Mouse (Mus musculus): ENCODE data around the gene Zbtb20. TPM values are rescaled to one million over a fixed set of nuclear protein-coding genes. Genes with fewer than 3 reads are reported as not detected.

Gene Zbtb20
- polyA plus RNA-seq, 1 experiment from 2014 or later = 6.6 TPM

- H3K4me2 ChIP-seq = no peak overlapping the region
- 57% methylated on average over 9 of the region's 9 CpGs for WGBS
- no peaks in the 10 kb centered on the region for H3K36me3 ChIP-seq (ENCODE audit: control insufficient read depth, insufficient read depth, low read length)
- H3K4me1 ChIP-seq (replicated peaks; ENCODE audit: control insufficient read depth, insufficient read depth, low read length) = peaks cover 5% of the 10 kb centered on the region
- no peak for DNase-seq (ENCODE audit: low spot score)
- H3K27me3 ChIP-seq (replicated peaks; ENCODE audit: control insufficient read depth, insufficient read depth, low read length) = no peaks in the 10 kb centered on the region
- no peak for ATAC-seq (replicated peaks; ENCODE audit: low FRiP score)
- no peak overlapping the region for H3K4me3 ChIP-seq (ENCODE audit: low read depth, low read length)
- H3K27ac ChIP-seq (ENCODE audit: low read depth, low read length) = no peak overlapping the region
- H3K9ac ChIP-seq (ENCODE audit: low read depth, low read length) = no peak overlapping the region
- H3K9me3 ChIP-seq (ENCODE audit: control insufficient read depth, low read length) = no peaks in the 10 kb centered on the region
Observed at GRCm38 (mm10) chr16:43549425-43550089, 673.9 kb downstream of the Zbtb20 start.

DNA sequence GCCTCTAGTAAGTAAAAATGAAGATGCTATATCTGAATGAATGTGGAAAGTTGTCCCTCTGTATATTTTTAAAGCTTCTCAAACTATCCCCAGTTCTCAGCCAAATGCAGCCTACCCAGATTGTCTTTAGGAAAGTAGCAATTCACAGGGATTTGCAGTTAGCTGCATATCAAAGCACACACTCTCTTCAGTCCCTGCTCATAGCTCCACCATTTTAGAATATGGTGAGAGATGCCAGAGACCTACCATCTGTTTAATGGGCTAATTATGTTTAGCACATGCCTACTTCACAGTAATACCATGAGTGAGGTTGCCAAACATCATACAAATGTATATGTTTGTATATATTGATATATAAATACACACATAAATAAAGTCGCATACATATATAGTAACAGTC, 676.8 kb downstream of the Zbtb20 start:
- no peak overlapping the region for H3K4me2 ChIP-seq
- DNase-seq (ENCODE audit: low spot score) (no peak), ATAC-seq (replicated peaks; ENCODE audit: low FRiP score) (no peak)
- H3K4me1 ChIP-seq (replicated peaks; ENCODE audit: control insufficient read depth, insufficient read depth, low read length) = peaks cover 5% of the 10 kb centered on the region
- H3K9me3 ChIP-seq (ENCODE audit: control insufficient read depth, low read length) = no peaks in the 10 kb centered on the region
- no peak overlapping the region for H3K4me3 ChIP-seq (ENCODE audit: low read depth, low read length)
- no peak overlapping the region for H3K9ac ChIP-seq (ENCODE audit: low read depth, low read length)
- H3K36me3 ChIP-seq (ENCODE audit: control insufficient read depth, insufficient read depth, low read length) = no peaks in the 10 kb centered on the region
- no peaks in the 10 kb centered on the region for H3K27me3 ChIP-seq (replicated peaks; ENCODE audit: control insufficient read depth, insufficient read depth, low read length)
- H3K27ac ChIP-seq (ENCODE audit: low read depth, low read length) = no peak overlapping the region
- WGBS = 93% methylated on average over 1 of the region's 1 CpGs

GRCm38 (mm10) chr16:43557385-43557784, 681.7 kb downstream of the Zbtb20 start:
- Histone ChIP-seq H3K9ac (ENCODE audit: low read depth, low read length) (no peak overlapping the region), H3K4me3 (ENCODE audit: low read depth, low read length) (no peak overlapping the region), H3K9me3 (ENCODE audit: control insufficient read depth, low read length) (no peaks in the 10 kb centered on the region), H3K27ac (ENCODE audit: low read depth, low read length) (no peak overlapping the region), H3K36me3 (ENCODE audit: control insufficient read depth, insufficient read depth, low read length) (no peaks in the 10 kb centered on the region), H3K4me1 (replicated peaks; ENCODE audit: control insufficient read depth, insufficient read depth, low read length) (no peaks in the 10 kb centered on the region), H3K27me3 (replicated peaks; ENCODE audit: control insufficient read depth, insufficient read depth, low read length) (no peaks in the 10 kb centered on the region), H3K4me2 (no peak overlapping the region)
- ATAC-seq (replicated peaks; ENCODE audit: low FRiP score) = no peak
- DNase-seq (ENCODE audit: low spot score) = no peak
- WGBS = 50% methylated on average over 5 of the region's 5 CpGs

DNA sequence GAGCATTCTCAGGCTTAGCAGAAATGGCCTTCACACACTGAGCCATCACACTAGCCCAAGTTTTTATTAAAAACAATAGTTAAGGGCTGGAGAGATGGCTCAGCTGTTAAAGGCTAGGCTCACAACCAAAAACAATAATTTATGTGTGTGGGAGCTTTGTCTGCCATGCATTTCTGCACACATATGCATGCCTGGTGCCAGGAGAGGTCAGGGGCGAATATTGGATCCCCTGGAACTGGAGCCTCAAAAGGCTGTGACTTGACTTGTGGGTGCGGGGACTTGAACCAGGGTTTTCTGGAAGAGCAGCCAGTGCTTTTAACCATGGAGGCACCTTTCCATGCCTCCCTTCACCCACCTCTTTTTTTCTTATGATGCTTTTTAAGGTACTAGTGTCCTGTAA, 685.6 kb downstream of the Zbtb20 start:
- Histone ChIP-seq H3K9me3 (ENCODE audit: control insufficient read depth, low read length) (no peaks in the 10 kb centered on the region), H3K27me3 (replicated peaks; ENCODE audit: control insufficient read depth, insufficient read depth, low read length) (no peaks in the 10 kb centered on the region), H3K36me3 (ENCODE audit: control insufficient read depth, insufficient read depth, low read length) (no peaks in the 10 kb centered on the region), H3K4me1 (replicated peaks; ENCODE audit: control insufficient read depth, insufficient read depth, low read length) (no peaks in the 10 kb centered on the region), H3K4me3 (ENCODE audit: low read depth, low read length) (no peak overlapping the region), H3K4me2 (no peak overlapping the region), H3K27ac (ENCODE audit: low read depth, low read length) (no peak overlapping the region), H3K9ac (ENCODE audit: low read depth, low read length) (no peak overlapping the region)
- no peak for DNase-seq (ENCODE audit: low spot score)
- ATAC-seq (replicated peaks; ENCODE audit: low FRiP score) = no peak
- WGBS = 81% methylated on average over 2 of the region's 2 CpGs

DNA sequence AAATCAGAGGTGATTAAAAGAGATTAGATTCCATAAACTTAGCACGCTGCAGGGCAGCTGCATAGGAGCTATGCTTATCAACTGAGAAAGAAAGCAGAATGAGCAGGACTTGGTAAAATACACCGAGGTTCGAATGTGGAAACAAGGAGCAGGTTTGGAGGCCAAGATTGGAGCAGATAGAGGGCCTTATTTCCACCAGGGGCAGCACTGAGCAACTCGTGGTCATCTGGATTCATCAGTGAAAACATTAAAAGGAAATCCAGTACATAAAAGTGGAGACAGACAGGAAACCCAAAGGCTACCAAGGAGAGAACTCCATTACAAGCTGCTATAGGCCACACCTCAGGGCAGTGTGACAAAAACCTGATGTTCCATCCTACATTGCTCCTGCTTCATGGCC, 686.3 kb downstream of the Zbtb20 start:
- H3K4me1 ChIP-seq (replicated peaks; ENCODE audit: control insufficient read depth, insufficient read depth, low read length) = no peaks in the 10 kb centered on the region
- H3K9me3 ChIP-seq (ENCODE audit: control insufficient read depth, low read length) = no peaks in the 10 kb centered on the region
- H3K27me3 ChIP-seq (replicated peaks; ENCODE audit: control insufficient read depth, insufficient read depth, low read length) = no peaks in the 10 kb centered on the region
- WGBS = 78% methylated on average over 4 of the region's 4 CpGs
- H3K4me2 ChIP-seq = no peak overlapping the region
- no peak for ATAC-seq (replicated peaks; ENCODE audit: low FRiP score)
- H3K36me3 ChIP-seq (ENCODE audit: control insufficient read depth, insufficient read depth, low read length) = no peaks in the 10 kb centered on the region
- DNase-seq (ENCODE audit: low spot score) = no peak
- H3K27ac ChIP-seq (ENCODE audit: low read depth, low read length) = no peak overlapping the region
- H3K4me3 ChIP-seq (ENCODE audit: low read depth, low read length) = no peak overlapping the region
- H3K9ac ChIP-seq (ENCODE audit: low read depth, low read length) = no peak overlapping the region

DNA sequence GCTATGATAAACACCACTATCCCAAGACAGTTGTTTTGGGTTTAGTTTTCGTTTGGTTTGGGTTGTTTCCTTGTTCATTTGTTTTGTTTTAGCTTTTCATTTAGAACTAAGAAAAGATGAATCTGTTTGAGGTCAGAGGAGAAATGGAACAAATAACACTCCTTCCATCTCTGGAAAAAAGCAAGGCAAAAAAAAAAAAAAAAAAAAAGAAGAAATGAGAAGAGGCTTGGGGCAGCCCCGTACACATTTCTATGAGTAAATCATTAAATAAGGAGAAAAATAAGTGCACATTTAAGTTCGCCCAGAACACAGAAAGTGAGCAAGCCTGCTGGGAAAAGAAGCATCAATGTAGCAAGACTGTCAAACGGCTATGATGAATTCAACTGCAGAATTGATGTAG, 690.2 kb downstream of the Zbtb20 start:
- Histone ChIP-seq H3K36me3 (ENCODE audit: control insufficient read depth, insufficient read depth, low read length) (no peaks in the 10 kb centered on the region), H3K27me3 (replicated peaks; ENCODE audit: control insufficient read depth, insufficient read depth, low read length) (no peaks in the 10 kb centered on the region), H3K4me2 (no peak overlapping the region), H3K9me3 (ENCODE audit: control insufficient read depth, low read length) (no peaks in the 10 kb centered on the region), H3K9ac (ENCODE audit: low read depth, low read length) (no peak overlapping the region), H3K4me1 (replicated peaks; ENCODE audit: control insufficient read depth, insufficient read depth, low read length) (no peaks in the 10 kb centered on the region), H3K4me3 (ENCODE audit: low read depth, low read length) (no peak overlapping the region), H3K27ac (ENCODE audit: low read depth, low read length) (no peak overlapping the region)
- ATAC-seq (replicated peaks; ENCODE audit: low FRiP score) (no peak), DNase-seq (ENCODE audit: low spot score) (no peak)
- 75% methylated on average over 4 of the region's 4 CpGs for WGBS

- no peak overlapping the region for H3K27ac ChIP-seq (ENCODE audit: low read depth, low read length)
- WGBS = 90% methylated on average over 1 of the region's 1 CpGs
- no peaks in the 10 kb centered on the region for H3K27me3 ChIP-seq (replicated peaks; ENCODE audit: control insufficient read depth, insufficient read depth, low read length)
- no peaks in the 10 kb centered on the region for H3K36me3 ChIP-seq (ENCODE audit: control insufficient read depth, insufficient read depth, low read length)
- DNase-seq (ENCODE audit: low spot score) (no peak), ATAC-seq (replicated peaks; ENCODE audit: low FRiP score) (no peak)
- H3K4me1 ChIP-seq (replicated peaks; ENCODE audit: control insufficient read depth, insufficient read depth, low read length) = no peaks in the 10 kb centered on the region
- H3K9ac ChIP-seq (ENCODE audit: low read depth, low read length) = no peak overlapping the region
- no peak overlapping the region for H3K4me3 ChIP-seq (ENCODE audit: low read depth, low read length)
- no peaks in the 10 kb centered on the region for H3K9me3 ChIP-seq (ENCODE audit: control insufficient read depth, low read length)
- no peak overlapping the region for H3K4me2 ChIP-seq
Observed at GRCm38 (mm10) chr16:43566511-43566910, 690.8 kb downstream of the Zbtb20 start.

GRCm38 (mm10) chr16:43571376-43572081, 695.8 kb downstream of the Zbtb20 start:
- ATAC-seq (replicated peaks; ENCODE audit: low FRiP score) (no peak), DNase-seq (ENCODE audit: low spot score) (no peak)
- Histone ChIP-seq H3K4me3 (ENCODE audit: low read depth, low read length) (no peak overlapping the region), H3K9me3 (ENCODE audit: control insufficient read depth, low read length) (no peaks in the 10 kb centered on the region), H3K4me2 (no peak overlapping the region), H3K27me3 (replicated peaks; ENCODE audit: control insufficient read depth, insufficient read depth, low read length) (no peaks in the 10 kb centered on the region), H3K36me3 (ENCODE audit: control insufficient read depth, insufficient read depth, low read length) (no peaks in the 10 kb centered on the region), H3K9ac (ENCODE audit: low read depth, low read length) (no peak overlapping the region), H3K4me1 (replicated peaks; ENCODE audit: control insufficient read depth, insufficient read depth, low read length) (peaks cover 8% of the 10 kb centered on the region; the same call in 1 of the 2 replicates), H3K27ac (ENCODE audit: low read depth, low read length) (no peak overlapping the region)
- WGBS = 85% methylated on average over 16 of the region's 16 CpGs

GRCm38 (mm10) chr16:43572171-43572570, 696.5 kb downstream of the Zbtb20 start:
- no peak for DNase-seq (ENCODE audit: low spot score)
- H3K4me1 ChIP-seq (replicated peaks; ENCODE audit: control insufficient read depth, insufficient read depth, low read length) = peaks cover 8% of the 10 kb centered on the region; the same call in 1 of the 2 replicates
- H3K4me2 ChIP-seq = no peak overlapping the region
- no peak overlapping the region for H3K9ac ChIP-seq (ENCODE audit: low read depth, low read length)
- H3K4me3 ChIP-seq (ENCODE audit: low read depth, low read length) = no peak overlapping the region
- H3K27ac ChIP-seq (ENCODE audit: low read depth, low read length) = no peak overlapping the region
- WGBS = 93% methylated on average over 5 of the region's 5 CpGs
- H3K9me3 ChIP-seq (ENCODE audit: control insufficient read depth, low read length) = no peaks in the 10 kb centered on the region
- no peaks in the 10 kb centered on the region for H3K36me3 ChIP-seq (ENCODE audit: control insufficient read depth, insufficient read depth, low read length)
- no peaks in the 10 kb centered on the region for H3K27me3 ChIP-seq (replicated peaks; ENCODE audit: control insufficient read depth, insufficient read depth, low read length)
- no peak for ATAC-seq (replicated peaks; ENCODE audit: low FRiP score)

All from liver, embryonic 11.5 days (tissue).